Mouse (Mus musculus): ENCODE measurements around the gene Rpl36-ps4. TPM values are rescaled to one million over a fixed set of nuclear protein-coding genes. Genes with fewer than 3 reads are reported as not detected.
A peak's percentile ranks its signal among the peaks of the same experiment; 100 is the strongest.

Gene Rpl36-ps4
- polyA plus RNA-seq, 1 experiment from 2014 or later: not detected

DNA sequence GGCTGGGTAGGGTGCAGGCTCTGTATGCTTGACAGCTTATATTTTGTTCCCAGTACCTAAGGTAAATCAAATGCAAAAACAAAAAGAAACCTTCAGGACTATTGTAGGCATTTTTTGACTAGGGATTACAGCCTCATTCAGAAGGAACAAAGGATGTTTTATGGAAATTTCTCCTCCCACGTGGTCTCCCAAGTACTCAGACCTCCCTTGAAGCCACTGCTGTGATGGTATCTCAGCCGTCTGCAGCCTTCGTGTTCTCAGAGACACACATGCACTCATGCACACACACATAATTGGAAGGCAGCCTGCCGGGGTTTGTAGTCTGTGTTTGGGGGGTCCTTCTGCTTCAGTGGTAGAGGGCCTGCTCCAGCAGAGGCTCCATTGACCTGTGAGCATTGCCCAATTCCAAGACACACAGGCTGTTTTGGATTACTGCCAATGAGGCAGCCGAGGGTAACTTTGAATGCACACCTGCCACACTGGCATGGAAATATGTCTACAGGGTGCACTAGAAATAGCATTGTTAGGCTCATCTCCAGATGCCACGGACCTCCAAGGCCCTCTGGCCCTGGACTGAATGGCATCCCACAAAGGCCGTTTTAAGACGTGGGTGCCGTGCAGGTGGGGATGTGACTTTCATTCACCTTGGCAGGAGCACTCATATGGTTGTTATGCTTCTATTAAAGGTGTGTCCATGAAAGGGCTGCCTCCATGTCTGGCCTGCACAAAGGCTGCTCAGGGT lies 41.1 kb upstream of the Rpl36-ps4 start:
- H3K27me3 ChIP-seq: no peaks in the 10 kb centered on the region
- in situ Hi-C loops (cut with MboI; ENCODE audit: low pct_unique_long_range_greater_than_20kb): loop anchor here (5.0 to 10.0 kb wide), 2 partner anchors 68 to 185 kb away; no protein-coding TSS in a partner anchor
- ChIA-PET CTCF (no interaction called here), POLR2A (no interaction called here)
- DNase-seq (ENCODE audit: low read depth, low spot score) (no peak), ATAC-seq (no peak)
- no peak for TF ChIP-seq CTCF (IDR thresholded peaks at IDR 0.05)

DNA sequence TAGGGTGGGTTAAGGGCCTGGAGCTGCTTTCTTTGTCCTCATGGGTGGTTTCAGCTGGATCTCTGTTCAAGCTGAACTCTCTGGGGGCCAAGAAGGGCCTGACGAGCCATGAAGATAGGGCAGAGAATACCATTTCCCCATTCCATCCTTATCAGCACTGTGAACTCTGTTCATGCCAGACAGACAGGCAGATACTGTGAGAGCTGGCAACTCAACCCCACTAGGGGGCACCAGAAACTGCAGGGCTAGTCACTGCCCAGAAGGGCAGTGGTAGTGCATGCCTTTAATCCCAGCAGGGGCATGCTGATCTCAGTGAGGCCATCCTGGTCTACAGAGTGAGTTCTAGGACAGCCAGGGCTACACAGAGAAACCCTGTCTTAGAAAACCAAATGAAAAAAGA lies 38.2 kb upstream of the Rpl36-ps4 start:
- ChIA-PET CTCF (no interaction called here), POLR2A (interaction anchor here (0.7 kb wide), 1 partner anchor 49 kb away, joined by 3 read pairs; no protein-coding TSS in a partner anchor)
- ATAC-seq (peak; percentile 93), DNase-seq (ENCODE audit: low read depth, low spot score) (no peak)
- no peaks in the 10 kb centered on the region for H3K27me3 ChIP-seq
- peak; percentile 82 for TF ChIP-seq CTCF (IDR thresholded peaks at IDR 0.05)
- in situ Hi-C loops (cut with MboI; ENCODE audit: low pct_unique_long_range_greater_than_20kb): loop anchor here (5.0 kb wide), 1 partner anchor 65 kb away; no protein-coding TSS in a partner anchor

DNA sequence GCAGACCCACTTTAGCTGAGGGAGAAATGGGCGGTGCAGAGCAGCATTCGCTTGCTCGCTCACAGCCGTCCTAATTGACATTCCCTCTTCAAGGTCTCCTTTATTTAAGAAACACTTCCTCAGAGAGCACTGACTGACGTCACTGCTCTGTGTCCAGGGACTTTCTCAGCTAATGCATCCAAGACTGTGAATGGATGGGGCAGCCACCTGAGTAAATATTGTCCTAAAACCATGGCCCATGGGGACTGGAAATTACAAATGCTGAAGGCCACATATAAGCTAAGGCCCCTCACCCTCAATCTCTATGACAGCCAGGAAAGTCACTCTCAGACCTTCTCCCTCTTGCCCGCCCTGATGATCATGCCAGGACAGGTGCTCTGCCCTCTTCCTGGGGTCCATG lies 23.6 kb upstream of the Rpl36-ps4 start:
- ATAC-seq (no peak), DNase-seq (ENCODE audit: low read depth, low spot score) (no peak)
- POLR2A ChIA-PET: no interaction called here
- CTCF ChIA-PET: no interaction called here
- H3K27me3 ChIP-seq: no peaks in the 10 kb centered on the region
- TF ChIP-seq CTCF (IDR thresholded peaks at IDR 0.05): no peak
- in situ Hi-C loops (cut with MboI; ENCODE audit: low pct_unique_long_range_greater_than_20kb): no loop called here

DNA sequence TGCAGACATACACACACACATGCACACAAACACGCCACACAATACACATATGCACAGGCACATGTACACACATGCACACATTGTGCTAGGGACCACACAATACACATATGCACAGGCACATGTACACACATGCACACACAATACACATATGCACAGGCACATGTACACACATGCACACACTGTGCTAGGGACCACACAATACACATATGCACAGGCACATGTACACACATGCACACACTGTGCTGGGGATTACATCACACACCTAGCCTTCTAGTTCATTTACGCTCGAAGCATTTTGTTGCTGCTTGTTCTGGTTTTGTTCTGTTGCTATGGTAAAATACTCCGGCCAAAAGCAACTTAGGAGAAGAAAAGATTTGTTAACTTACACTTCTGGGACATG lies 20.1 kb upstream of the Rpl36-ps4 start:
- no peak for TF ChIP-seq CTCF (IDR thresholded peaks at IDR 0.05)
- DNase-seq (ENCODE audit: low read depth, low spot score) (no peak), ATAC-seq (no peak)
- H3K27me3 ChIP-seq: no peaks in the 10 kb centered on the region
- ChIA-PET CTCF (no interaction called here), POLR2A (no interaction called here)
- in situ Hi-C loops (cut with MboI; ENCODE audit: low pct_unique_long_range_greater_than_20kb): no loop called here

DNA sequence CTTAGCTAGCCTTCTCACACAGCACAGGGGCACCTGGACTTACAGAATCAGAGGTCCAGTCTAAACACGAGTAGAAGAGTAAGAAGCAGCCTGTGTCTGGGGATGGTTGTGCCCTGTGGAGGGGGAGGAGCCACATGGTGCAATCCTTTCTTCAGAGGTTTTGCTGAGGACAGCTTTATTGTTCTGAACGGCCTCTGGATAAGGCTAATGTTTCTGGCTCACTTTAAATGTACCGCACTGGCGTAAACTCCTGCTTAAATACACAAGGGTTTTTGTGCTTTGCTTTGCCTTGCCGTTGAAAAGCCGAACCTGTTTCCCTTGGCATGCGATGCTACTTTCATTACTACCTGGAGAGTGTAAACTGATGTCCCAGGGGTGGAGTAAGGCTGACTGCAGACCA lies 19.6 kb upstream of the Rpl36-ps4 start:
- CTCF ChIA-PET: no interaction called here
- DNase-seq (ENCODE audit: low read depth, low spot score) (no peak), ATAC-seq (no peak)
- no peaks in the 10 kb centered on the region for H3K27me3 ChIP-seq
- in situ Hi-C loops (cut with MboI; ENCODE audit: low pct_unique_long_range_greater_than_20kb): no loop called here
- TF ChIP-seq CTCF (IDR thresholded peaks at IDR 0.05): no peak
- POLR2A ChIA-PET: no interaction called here

DNA sequence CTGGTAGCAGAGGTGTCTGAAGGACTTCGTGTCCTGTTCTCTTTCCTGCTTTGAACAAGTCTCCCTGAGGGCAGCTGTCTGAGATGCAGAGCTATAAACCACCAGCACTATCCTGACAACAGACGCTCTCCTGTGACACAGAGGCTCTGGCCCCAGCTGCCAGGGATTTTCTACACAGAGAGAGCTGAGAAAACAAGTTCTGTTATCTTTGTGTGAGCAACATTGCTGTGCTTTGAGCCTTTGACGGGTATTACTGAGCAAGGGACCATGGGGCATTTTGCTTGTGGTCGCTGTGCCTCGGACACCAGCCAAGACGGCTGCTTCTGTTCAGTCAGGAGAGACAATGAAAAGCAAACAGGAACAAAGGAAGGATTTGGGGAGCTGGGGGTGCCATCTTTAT lies 17.6 kb upstream of the Rpl36-ps4 start:
- H3K27me3 ChIP-seq: no peaks in the 10 kb centered on the region
- in situ Hi-C loops (cut with MboI; ENCODE audit: low pct_unique_long_range_greater_than_20kb): no loop called here
- ChIA-PET CTCF (no interaction called here), POLR2A (no interaction called here)
- ATAC-seq (no peak), DNase-seq (ENCODE audit: low read depth, low spot score) (no peak)
- no peak for TF ChIP-seq CTCF (IDR thresholded peaks at IDR 0.05)

DNA sequence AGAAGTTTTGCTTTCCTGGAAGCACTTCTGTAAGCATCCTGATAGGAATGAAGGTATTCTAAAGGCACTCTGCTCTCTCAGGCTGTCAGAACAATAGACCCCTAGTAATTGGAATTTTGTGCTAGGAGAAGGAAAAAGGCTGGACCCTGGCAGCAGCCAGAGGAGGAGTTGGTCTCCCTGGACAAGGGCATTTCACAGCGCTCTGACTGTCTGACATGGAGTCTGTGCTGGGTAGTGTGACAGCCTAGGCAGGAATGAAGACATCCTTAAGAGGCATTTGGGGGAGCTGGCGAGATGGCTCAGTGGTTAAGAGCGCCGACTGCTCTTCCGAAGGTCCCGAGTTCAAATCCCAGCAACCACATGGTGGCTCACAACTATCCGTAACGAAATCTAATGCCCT lies 17.1 kb upstream of the Rpl36-ps4 start:
- no peaks in the 10 kb centered on the region for H3K27me3 ChIP-seq
- TF ChIP-seq CTCF (IDR thresholded peaks at IDR 0.05): no peak
- in situ Hi-C loops (cut with MboI; ENCODE audit: low pct_unique_long_range_greater_than_20kb): no loop called here
- ChIA-PET CTCF (no interaction called here), POLR2A (no interaction called here)
- DNase-seq (ENCODE audit: low read depth, low spot score) (no peak), ATAC-seq (no peak)

DNA sequence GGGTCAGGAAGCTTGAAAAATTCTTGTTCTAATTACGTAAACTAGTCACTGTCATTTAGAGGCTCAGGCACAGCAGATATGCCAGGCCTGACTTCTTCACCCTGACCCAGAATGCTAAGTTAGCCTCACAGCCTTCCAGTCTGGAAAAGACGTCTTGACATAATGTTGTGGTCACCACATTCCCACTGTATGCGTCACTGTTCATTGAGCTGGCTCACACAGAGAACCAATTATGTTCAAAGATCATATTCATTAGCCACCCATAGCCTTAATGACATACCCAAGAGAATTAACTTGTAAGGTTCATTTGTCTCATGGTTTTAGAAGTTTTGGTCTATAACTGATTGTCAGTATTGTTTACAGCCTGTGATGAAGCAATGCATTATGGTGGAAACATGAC lies 5.4 kb upstream of the Rpl36-ps4 start:
- POLR2A ChIA-PET: no interaction called here
- in situ Hi-C loops (cut with MboI; ENCODE audit: low pct_unique_long_range_greater_than_20kb): no loop called here
- no peak for ATAC-seq
- DNase-seq (ENCODE audit: low read depth, low spot score): no peak
- CTCF ChIA-PET: no interaction called here
- TF ChIP-seq CTCF (IDR thresholded peaks at IDR 0.05): no peak
- no peaks in the 10 kb centered on the region for H3K27me3 ChIP-seq

DNA sequence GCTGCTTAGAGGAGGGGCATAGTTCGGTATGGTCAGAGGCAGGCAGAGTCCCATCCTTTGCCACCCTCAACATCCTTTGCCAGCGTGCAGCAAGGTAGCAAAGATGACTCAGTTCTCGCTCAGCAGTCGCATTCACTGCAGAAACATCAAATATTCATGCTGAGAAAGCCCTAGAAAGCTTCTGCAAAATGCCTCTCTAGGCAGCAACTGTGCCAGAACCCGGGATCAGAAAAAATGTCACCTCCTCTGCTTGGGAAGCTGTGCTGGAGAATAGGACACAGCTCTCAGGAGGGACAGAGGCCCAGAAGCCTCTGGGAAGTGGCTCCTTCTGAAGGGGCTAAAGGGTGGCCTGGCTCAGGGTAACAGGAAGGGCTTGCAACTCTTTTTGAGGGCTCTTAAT lies 2.7 kb upstream of the Rpl36-ps4 start:
- CTCF ChIA-PET: no interaction called here
- no peak for DNase-seq (ENCODE audit: low read depth, low spot score)
- H3K27me3 ChIP-seq: no peaks in the 10 kb centered on the region
- no peak for ATAC-seq
- POLR2A ChIA-PET: no interaction called here
- TF ChIP-seq CTCF (IDR thresholded peaks at IDR 0.05): no peak
- in situ Hi-C loops (cut with MboI; ENCODE audit: low pct_unique_long_range_greater_than_20kb): no loop called here

DNA sequence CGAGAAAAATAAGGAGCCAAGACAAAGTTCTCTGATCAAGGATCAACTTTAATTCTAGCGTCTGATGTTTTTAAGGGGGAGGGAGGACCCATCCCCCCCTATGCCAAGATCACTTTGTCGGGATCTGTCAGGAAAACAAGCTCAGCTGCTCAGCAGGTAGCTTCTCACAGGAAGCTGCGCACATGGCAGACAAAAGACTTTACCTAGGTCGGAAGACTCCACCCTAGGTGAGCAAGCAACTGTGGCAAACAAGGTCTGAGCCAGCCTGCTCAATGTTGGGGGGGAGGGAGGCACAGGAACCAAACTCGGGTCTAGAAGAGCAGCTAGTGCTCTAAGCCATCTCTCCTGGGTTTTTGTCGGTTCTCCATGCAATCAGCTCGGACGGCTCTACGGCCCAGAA lies 13.5 kb downstream of the Rpl36-ps4 start:
- in situ Hi-C loops (cut with MboI; ENCODE audit: low pct_unique_long_range_greater_than_20kb): no loop called here
- no peak for ATAC-seq
- POLR2A ChIA-PET: no interaction called here

DNA sequence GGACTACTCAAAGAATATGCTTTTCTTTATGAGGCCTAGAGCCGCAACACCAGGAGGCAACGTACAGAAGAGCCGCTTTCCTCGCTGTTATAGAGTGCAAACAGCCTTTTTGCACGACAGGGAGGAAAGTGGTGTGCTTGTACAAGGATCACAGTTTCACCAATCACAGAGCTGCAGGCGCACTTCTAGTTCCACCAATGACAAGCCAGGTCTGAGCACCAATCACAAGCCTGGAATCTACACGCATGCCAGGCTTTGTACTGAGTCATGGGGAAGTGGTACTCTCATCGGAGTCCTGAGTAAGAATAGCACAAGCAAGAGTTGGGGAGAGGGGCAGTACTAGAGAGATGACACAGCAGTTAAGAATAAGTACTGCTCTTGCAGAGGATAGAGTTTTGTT lies 14.0 kb downstream of the Rpl36-ps4 start:
- ChIA-PET CTCF (no interaction called here), POLR2A (no interaction called here)
- H3K27me3 ChIP-seq: no peaks in the 10 kb centered on the region
- ATAC-seq (no peak), DNase-seq (ENCODE audit: low read depth, low spot score) (no peak)
- TF ChIP-seq CTCF (IDR thresholded peaks at IDR 0.05): no peak
- in situ Hi-C loops (cut with MboI; ENCODE audit: low pct_unique_long_range_greater_than_20kb): no loop called here

More for the DNA sequence above, 13.5 kb downstream of the Rpl36-ps4 start:
- TF ChIP-seq CTCF (IDR thresholded peaks at IDR 0.05): no peak
- no peak for DNase-seq (ENCODE audit: low read depth, low spot score)
- CTCF ChIA-PET: no interaction called here
- no peaks in the 10 kb centered on the region for H3K27me3 ChIP-seq

DNA sequence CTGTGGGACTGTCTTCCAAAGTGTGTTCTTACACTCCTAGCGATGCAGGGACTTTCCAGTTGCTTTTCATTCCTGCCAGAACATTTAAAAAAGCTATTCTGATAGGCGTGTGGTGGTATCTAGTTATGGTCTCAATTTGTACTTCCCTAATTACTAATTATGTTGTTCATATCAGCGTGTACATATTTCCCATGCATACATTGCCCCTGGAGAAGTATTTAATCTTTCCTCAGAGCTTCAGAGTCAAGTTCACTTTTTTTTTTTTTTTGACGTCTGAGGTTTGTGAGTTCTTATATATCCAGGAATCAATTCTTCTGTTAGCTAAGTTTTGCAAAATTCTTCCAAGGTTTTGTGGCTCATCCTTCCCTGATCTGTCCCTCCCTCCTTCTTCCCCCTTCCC lies 15.4 kb downstream of the Rpl36-ps4 start:
- CTCF ChIA-PET: interaction anchor here (0.7 kb wide), 1 partner anchor 9 kb away, joined by 3 read pairs; no protein-coding TSS in a partner anchor

More for the DNA sequence above, 15.4 kb downstream of the Rpl36-ps4 start:
- DNase-seq (ENCODE audit: low read depth, low spot score): no peak
- no peak for ATAC-seq
- TF ChIP-seq CTCF (IDR thresholded peaks at IDR 0.05): no peak
- no peaks in the 10 kb centered on the region for H3K27me3 ChIP-seq
- POLR2A ChIA-PET: no interaction called here
- in situ Hi-C loops (cut with MboI; ENCODE audit: low pct_unique_long_range_greater_than_20kb): no loop called here
